Mouse (Mus musculus): ENCODE results near the gene Wdr38. TPM values are rescaled to one million over a fixed set of nuclear protein-coding genes. Genes with fewer than 3 reads are reported as not detected.

The Wdr38 gene
- polyA plus RNA-seq, 1 experiment from 2014 or later: 1.4 TPM

Other genes with a start within 250 kb of the Wdr38 start
- gene Nr6a1, start 69.8 kb upstream of the Wdr38 start, polyA plus RNA-seq (2014; fragmentation: Nextera tagmentation; extraction: Ambion mirVana): 1.1 and 1.4 TPM in 2 replicates
- 1.5 and 2.3 TPM in 2 replicates for gene Olfml2a, start 65.5 kb upstream of the Wdr38 start, polyA plus RNA-seq (2014; fragmentation: Nextera tagmentation; extraction: Ambion mirVana)
- 139 and 148 TPM in 2 replicates for gene Arpc5l, start 7.9 kb downstream of the Wdr38 start, polyA plus RNA-seq (2014; fragmentation: Nextera tagmentation; extraction: Ambion mirVana)
- gene Rpl35, start 8.1 kb downstream of the Wdr38 start, polyA plus RNA-seq (2014; fragmentation: Nextera tagmentation; extraction: Ambion mirVana): 1,034 and 1,450 TPM in 2 replicates
- 22.7 and 30.4 TPM in 2 replicates for gene Golga1, start 68.1 kb downstream of the Wdr38 start, polyA plus RNA-seq (2014; fragmentation: Nextera tagmentation; extraction: Ambion mirVana)
- gene Scai, start 193.3 kb downstream of the Wdr38 start, polyA plus RNA-seq (2014; fragmentation: Nextera tagmentation; extraction: Ambion mirVana): 10.7 and 14.1 TPM in 2 replicates
- gene Ppp6c, start 229.0 kb downstream of the Wdr38 start, polyA plus RNA-seq (2014; fragmentation: Nextera tagmentation; extraction: Ambion mirVana): 67.4 and 79.0 TPM in 2 replicates